Mouse (Mus musculus) MEL (cell line): ENCODE measurements at regions not wholly inside any gene's neighbourhood (a gene's known extent, or its start where the extent isn't known, plus 50 kb on each side); places are given as distances from the start of the nearest gene placed in this dataset.
"Not testable (repeated sequence)": the region's sequence is repeated elsewhere in the genome, so short reads cannot be mapped to it uniquely, and the experiment has no call there.

Source experiments
- DNase-seq: peaks from one replicate; pipeline ENCODE4 v3.0.0; 2011; ENCODE audit warnings: low read depth, low spot score
- H3K27ac ChIP-seq: 2 replicates; pipeline ENCODE4 v1.5.1; 2012; ENCODE audit warnings: low read depth, mild to moderate bottlenecking, control low read depth, low read length, moderate library complexity; ENCODE audit not compliant: control insufficient read depth
- H3K27me3 ChIP-seq, 2 experiments: fragments of 150-350 bp in 1 of 2; sonication (generic) in 1 of 2; 2 replicates each; pipeline ENCODE4 v1.6.1; 2012; ENCODE audit warnings: low read length in 2 of 2, mild to moderate bottlenecking in 2 of 2, improper control_type of control experiment in 1 of 2, moderate library complexity in 1 of 2; ENCODE audit not compliant: insufficient read depth in 2 of 2, control insufficient read depth in 1 of 2
- H3K36me3 ChIP-seq, 2 experiments: 2 replicates each; pipeline ENCODE4 v1.6.1; 2012 to 2014; ENCODE audit warnings: low read length in 2 of 2, improper control_type of control experiment in 1 of 2, inconsistent platforms in 1 of 2, mild to moderate bottlenecking in 1 of 2; ENCODE audit not compliant: insufficient read depth in 2 of 2, control insufficient read depth in 1 of 2
- H3K4me1 ChIP-seq, 2 experiments: fragments of 150-350 bp in 1 of 2; sonication (generic) in 1 of 2; 2 replicates each; pipeline ENCODE4 v1.6.1; 2012; ENCODE audit warnings: low read length in 2 of 2, improper control_type of control experiment in 1 of 2, mild to moderate bottlenecking in 1 of 2; ENCODE audit not compliant: insufficient read depth in 2 of 2, control insufficient read depth in 1 of 2
- H3K4me3 ChIP-seq, 2 experiments: fragments of 150-350 bp in 1 of 2; sonication (generic) in 1 of 2; 2 replicates each; pipeline ENCODE4 v1.5.1; 2012; ENCODE audit warnings: low read depth in 2 of 2, low read length in 2 of 2, mild to moderate bottlenecking in 2 of 2, moderate library complexity in 2 of 2, control low read depth in 1 of 2, improper control_type of control experiment in 1 of 2; ENCODE audit not compliant: control insufficient read depth in 1 of 2, insufficient read depth in 1 of 2
- H3K79me2 ChIP-seq: 2 replicates; pipeline ENCODE4 v1.6.1; 2012; ENCODE audit warnings: mild to moderate bottlenecking, low read length, moderate library complexity; ENCODE audit not compliant: control insufficient read depth, poor library complexity, insufficient read depth
- H3K9ac ChIP-seq: 2 replicates; pipeline ENCODE4 v1.6.1; 2012; ENCODE audit warnings: low read depth, mild to moderate bottlenecking, control low read depth, low read length, moderate library complexity; ENCODE audit not compliant: control insufficient read depth, poor library complexity, severe bottlenecking
- H3K9me3 ChIP-seq: fragments of 150-350 bp; sonication (generic); replicated peaks from 2 replicates; pipeline ENCODE4 v1.6.1; 2012; ENCODE audit warnings: mild to moderate bottlenecking, low read length, improper control_type of control experiment, moderate library complexity; ENCODE audit not compliant: insufficient read depth
- EP300 ChIP-seq, 2 experiments: IDR thresholded peaks; 2 replicates each; pipeline ENCODE4 v1.6.1; 2011; ENCODE audit warnings: improper control_type of control experiment in 2 of 2, low read length in 2 of 2, low read depth in 1 of 2, mild to moderate bottlenecking in 1 of 2
- ETS1 ChIP-seq: IDR thresholded peaks from 2 replicates; pipeline ENCODE4 v1.6.1; 2012; ENCODE audit warnings: low read depth, mild to moderate bottlenecking, inconsistent platforms, low read length, improper control_type of control experiment, moderate library complexity
- GABPA ChIP-seq: IDR thresholded peaks from 2 replicates; pipeline ENCODE4 v1.6.1; 2012; ENCODE audit warnings: low read depth, mild to moderate bottlenecking, inconsistent platforms, low read length, improper control_type of control experiment, moderate library complexity
- KAT2A ChIP-seq: conservative IDR thresholded peaks from 2 replicates; pipeline ENCODE4 v1.6.1; 2012; ENCODE audit warnings: low read depth, low read length, improper control_type of control experiment, inconsistent platforms
- MAZ ChIP-seq: IDR thresholded peaks from 2 replicates; pipeline ENCODE4 v1.6.1; 2012; ENCODE audit warnings: low read depth, mild to moderate bottlenecking, inconsistent platforms, low read length, improper control_type of control experiment
- MXI1 ChIP-seq: IDR thresholded peaks from 2 replicates; pipeline ENCODE4 v1.6.1; 2011; ENCODE audit warnings: mild to moderate bottlenecking, low read depth, low read length, improper control_type of control experiment
- RCOR1 ChIP-seq: IDR thresholded peaks from 2 replicates; pipeline ENCODE4 v1.6.1; 2012; ENCODE audit warnings: low read depth, mild to moderate bottlenecking, inconsistent platforms, low read length, improper control_type of control experiment
- SMC3 ChIP-seq: IDR thresholded peaks from 2 replicates; pipeline ENCODE4 v1.6.1; 2011; ENCODE audit warnings: low read depth, low read length, improper control_type of control experiment
- TAL1 ChIP-seq: IDR thresholded peaks from 2 replicates; pipeline ENCODE4 v1.6.1; 2012; ENCODE audit warnings: mild to moderate bottlenecking, inconsistent platforms, low read length, moderate library complexity, mixed read lengths
- ZKSCAN1 ChIP-seq: IDR thresholded peaks from 2 replicates; pipeline ENCODE4 v1.6.1; 2012; ENCODE audit warnings: low read depth, mild to moderate bottlenecking, inconsistent platforms, low read length, improper control_type of control experiment, moderate library complexity
- ZMIZ1 ChIP-seq: IDR thresholded peaks from 2 replicates; pipeline ENCODE4 v1.6.1; 2012; ENCODE audit warnings: low read depth, mild to moderate bottlenecking, inconsistent platforms, low read length, improper control_type of control experiment, moderate library complexity
- ZNF384 ChIP-seq: IDR thresholded peaks from 2 replicates; pipeline ENCODE4 v1.6.1; 2012; ENCODE audit warnings: low read depth, mild to moderate bottlenecking, inconsistent platforms, low read length, improper control_type of control experiment

DNA sequence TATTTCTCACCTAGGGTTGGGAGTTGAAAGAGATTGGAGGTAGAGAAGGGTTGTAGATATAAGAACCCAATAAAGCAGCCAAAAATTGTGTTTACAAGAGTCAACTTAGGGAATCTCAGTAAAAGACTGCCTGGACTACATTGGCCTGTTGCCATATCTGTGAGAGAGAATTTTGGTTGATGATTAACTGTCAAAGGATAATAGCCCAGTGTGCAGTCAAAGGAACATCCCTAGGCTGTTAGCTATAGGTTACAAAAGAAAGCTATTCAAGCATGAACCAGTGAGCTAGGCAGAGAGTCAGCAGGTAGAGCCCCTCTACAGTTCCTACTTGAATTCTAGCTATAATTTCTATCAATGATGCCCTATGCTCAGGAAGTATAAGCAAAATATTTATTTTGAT, 419.0 kb downstream of the Car8 start:
- DNase-seq, result no peak

DNA sequence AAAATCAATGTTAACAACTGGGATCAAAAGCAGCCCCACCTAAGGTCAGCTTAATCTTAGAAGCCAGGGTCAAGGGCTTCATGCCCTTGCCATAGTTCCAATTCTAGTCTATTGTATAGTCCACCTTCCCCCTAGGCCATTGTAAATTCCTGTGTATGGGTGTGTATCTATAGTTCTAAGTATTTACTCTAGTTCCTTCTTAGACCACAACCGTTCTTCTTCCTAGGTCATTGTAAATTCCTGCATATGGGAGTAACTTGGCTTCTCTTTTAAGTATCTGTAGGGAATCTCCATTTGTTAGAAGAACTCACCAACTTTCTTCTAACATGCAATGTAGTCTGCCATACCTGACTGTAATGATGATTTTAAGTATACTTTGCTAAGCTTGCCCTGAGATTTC, 461.1 kb downstream of the Car8 start:
- H3K27ac ChIP-seq, result not testable (repeated sequence)

More for the DNA sequence above, 419.0 kb downstream of the Car8 start:
- TF ChIP-seq GABPA, result no peak
- no peaks in the 10 kb centered on the region for H3K79me2 ChIP-seq
- H3K4me1 ChIP-seq, result no peaks in the 10 kb centered on the region
- no peaks in the 10 kb centered on the region for H3K27me3 ChIP-seq
- no peaks in the 10 kb centered on the region for H3K36me3 ChIP-seq
- no peak overlapping the region for H3K27ac ChIP-seq
- no peak overlapping the region for H3K4me3 ChIP-seq
- H3K9ac ChIP-seq, result no peak overlapping the region
- H3K9me3 ChIP-seq, result no peaks in the 10 kb centered on the region

DNA sequence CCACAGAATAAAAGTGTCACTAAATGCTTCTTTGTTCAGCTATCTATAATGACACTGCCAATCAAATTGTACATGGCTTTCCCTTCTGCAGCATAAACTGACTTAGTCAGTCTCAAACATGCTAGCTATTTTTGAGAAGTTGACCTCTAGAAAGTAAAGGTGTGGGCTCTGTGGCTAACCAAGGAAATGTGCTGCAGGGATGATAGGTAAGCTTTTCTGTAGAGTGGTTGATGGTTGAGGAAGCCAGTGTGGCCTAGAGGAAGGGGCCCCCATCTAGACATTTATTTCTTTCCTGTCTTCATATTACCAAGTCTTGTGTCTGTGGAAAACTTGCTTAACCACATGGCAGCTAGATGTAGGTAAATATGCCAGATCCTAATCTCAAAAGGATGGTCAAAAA, 483.4 kb downstream of the Car8 start:
- no peaks in the 10 kb centered on the region for H3K9me3 ChIP-seq
- no peak overlapping the region for H3K27ac ChIP-seq
- H3K9ac ChIP-seq, result no peak overlapping the region
- H3K79me2 ChIP-seq, result no peaks in the 10 kb centered on the region
- no peaks in the 10 kb centered on the region for H3K36me3 ChIP-seq
- H3K27me3 ChIP-seq, result no peaks in the 10 kb centered on the region
- DNase-seq, result no peak
- no peak overlapping the region for H3K4me3 ChIP-seq
- H3K4me1 ChIP-seq, result no peaks in the 10 kb centered on the region
- no peak for TF ChIP-seq ETS1
- no peak for TF ChIP-seq MXI1

More for the DNA sequence above, 461.1 kb downstream of the Car8 start:
- H3K4me1 ChIP-seq, H3K79me2 ChIP-seq, H3K4me3 ChIP-seq, H3K27me3 ChIP-seq, DNase-seq, H3K9ac ChIP-seq, H3K9me3 ChIP-seq, H3K36me3 ChIP-seq: not testable (repeated sequence)

DNA sequence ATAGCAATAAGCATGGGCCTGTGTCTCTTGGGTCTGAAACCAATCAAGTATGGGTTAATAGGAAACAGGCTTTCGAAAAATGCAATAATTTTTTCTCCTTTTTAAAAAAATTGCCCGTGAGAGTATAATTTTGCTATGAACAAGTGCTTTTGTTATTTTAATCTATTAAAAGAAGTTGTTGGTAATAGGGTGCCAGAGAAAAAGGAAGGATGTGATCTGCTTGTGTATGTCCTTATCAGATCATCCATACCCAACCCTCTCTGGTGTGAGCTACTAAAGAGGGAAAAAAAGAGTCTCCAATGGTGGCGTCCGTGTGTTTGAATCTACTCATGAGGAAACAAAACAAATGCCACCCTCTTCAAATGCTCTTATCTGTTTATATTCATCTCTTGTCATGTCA, 484.9 kb downstream of the Car8 start:
- Histone ChIP-seq H3K27ac (no peak overlapping the region), H3K36me3 (no peaks in the 10 kb centered on the region), H3K27me3 (no peaks in the 10 kb centered on the region), H3K9ac (no peak overlapping the region), H3K79me2 (no peaks in the 10 kb centered on the region), H3K4me3 (no peak overlapping the region), H3K9me3 (no peaks in the 10 kb centered on the region), H3K4me1 (no peaks in the 10 kb centered on the region)
- no peak for TF ChIP-seq EP300 (IDR thresholded peaks at IDR 0.05; ENCODE audit: low read depth in 1 of 2, low read length in 2 of 2)
- TF ChIP-seq ZKSCAN1, result no peak
- TF ChIP-seq SMC3, result no peak
- TF ChIP-seq ZMIZ1, result no peak
- TF ChIP-seq MAZ, result no peak
- no peak for TF ChIP-seq RCOR1
- no peak for TF ChIP-seq KAT2A
- no peak for TF ChIP-seq TAL1
- TF ChIP-seq ETS1, result no peak
- no peak for TF ChIP-seq ZNF384
- no peak for TF ChIP-seq MXI1
- no peak for DNase-seq
